Mouse (Mus musculus) cerebellum, adult (tissue): ENCODE data around the gene Caps2.
A peak's percentile ranks its signal among the peaks of the same experiment; 100 is the strongest.
"Not testable (repeated sequence)": the region's sequence is repeated elsewhere in the genome, so short reads cannot be mapped to it uniquely, and the experiment has no call there.

Source experiments
- ATAC-seq: cut with Nextera tagmentation; 2 replicates; pipeline ENCODE4 v1.9.2; 2017; ENCODE audit warnings: mild to moderate bottlenecking, moderate library complexity, mixed read lengths; ENCODE audit not compliant: insufficient number of reproducible peaks, low FRiP score, low TSS enrichment

Caps2 gene

DNA sequence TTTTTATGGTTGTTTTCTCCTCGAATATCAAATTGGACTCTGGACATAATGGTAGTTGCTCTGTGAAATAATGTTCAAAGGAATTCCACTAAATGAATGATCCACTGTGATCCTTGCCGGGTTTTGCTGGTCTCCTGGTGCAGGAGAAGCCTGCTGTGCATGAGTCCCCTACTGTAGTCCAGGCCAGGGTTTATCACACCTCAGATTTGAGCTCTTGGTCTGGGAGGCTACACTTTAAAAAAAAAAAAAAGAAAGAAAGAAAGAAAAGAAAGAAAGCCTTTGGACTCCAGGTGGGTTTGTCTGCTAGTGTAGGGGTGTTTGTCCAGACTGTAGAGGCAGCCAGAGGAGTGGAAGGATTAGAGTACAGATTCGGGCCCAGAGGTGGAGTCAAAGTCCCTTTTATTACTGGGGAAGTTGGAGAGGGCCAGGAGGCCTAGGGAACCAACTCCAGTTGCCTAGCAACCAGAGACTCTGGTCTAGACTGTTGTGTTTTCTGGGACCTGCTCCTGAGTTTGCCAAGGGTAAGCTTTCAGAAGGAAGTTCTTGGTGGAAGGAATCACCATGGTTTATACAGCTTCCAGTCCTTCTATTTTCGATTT is at the start of gene Caps2:
Gene Caps2, plus strand, starts transcription at position 454 of the 599 bp plus-strand sequence.
- ATAC-seq: no peak

DNA sequence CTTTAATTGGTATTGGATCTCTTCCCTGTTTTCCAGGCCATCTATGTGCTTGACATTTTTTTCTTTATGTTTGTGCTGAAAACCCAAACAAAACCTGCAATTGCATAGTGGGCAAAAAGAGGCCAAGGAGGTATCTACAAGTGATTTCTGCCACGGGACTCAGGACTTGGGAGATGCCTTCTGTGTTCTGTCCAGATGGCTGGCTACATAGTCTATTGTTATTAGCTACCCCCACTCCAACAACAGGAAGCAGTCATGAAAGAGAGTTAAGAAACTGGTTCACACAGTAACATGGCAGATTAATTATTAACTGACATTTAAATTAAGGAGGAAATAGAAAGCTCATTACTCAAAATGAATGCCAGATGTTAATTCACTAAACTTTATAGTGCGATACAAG is 38.3 kb upstream of the Caps2 start:
- ATAC-seq: not testable (repeated sequence)

DNA sequence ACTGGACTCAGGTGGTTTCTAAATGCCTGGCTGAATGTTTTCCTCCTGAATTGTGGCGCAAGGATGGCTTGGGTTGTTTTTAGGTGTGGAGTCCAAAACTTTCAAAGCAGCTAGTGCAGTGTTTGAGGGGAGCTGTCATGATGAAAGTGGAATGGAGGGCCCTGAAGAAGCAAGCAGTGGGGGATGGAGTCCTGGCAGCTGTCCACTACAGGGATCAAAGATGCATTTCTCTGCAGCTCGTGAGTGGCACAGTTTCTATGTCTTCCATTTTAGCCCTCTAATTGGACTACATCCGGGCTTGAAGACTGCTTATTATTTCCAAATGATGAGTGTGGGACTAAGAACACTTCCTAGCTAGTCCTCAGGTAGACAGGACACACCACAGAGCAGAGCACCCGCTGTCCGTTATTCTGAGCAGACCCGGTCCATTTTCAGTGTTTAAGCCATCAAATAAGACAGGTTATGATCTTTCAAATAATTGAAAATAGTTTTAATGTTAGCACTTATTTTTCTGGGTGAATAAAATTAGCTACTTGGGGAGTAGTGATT is 35.7 kb upstream of the Caps2 start:
- ATAC-seq: not testable (repeated sequence)

DNA sequence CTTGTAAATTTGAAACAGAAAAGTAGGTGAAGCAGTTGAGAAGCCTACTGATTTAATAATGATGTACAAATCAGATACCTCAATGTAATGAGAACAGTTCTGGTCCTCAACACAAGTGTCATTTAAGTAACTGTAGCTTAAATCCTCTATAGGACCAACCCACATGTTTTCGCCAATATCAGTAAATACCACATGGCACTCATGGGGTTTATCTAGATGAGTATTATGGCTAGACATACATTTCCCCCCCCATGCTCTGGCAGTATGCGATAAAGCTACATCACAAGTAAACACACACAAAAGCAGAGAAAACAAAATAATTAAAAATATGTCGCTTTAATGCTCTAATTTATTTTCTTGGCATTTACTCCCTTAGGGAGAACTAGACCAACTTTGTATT is 31.2 kb upstream of the Caps2 start:
- ATAC-seq: no peak

DNA sequence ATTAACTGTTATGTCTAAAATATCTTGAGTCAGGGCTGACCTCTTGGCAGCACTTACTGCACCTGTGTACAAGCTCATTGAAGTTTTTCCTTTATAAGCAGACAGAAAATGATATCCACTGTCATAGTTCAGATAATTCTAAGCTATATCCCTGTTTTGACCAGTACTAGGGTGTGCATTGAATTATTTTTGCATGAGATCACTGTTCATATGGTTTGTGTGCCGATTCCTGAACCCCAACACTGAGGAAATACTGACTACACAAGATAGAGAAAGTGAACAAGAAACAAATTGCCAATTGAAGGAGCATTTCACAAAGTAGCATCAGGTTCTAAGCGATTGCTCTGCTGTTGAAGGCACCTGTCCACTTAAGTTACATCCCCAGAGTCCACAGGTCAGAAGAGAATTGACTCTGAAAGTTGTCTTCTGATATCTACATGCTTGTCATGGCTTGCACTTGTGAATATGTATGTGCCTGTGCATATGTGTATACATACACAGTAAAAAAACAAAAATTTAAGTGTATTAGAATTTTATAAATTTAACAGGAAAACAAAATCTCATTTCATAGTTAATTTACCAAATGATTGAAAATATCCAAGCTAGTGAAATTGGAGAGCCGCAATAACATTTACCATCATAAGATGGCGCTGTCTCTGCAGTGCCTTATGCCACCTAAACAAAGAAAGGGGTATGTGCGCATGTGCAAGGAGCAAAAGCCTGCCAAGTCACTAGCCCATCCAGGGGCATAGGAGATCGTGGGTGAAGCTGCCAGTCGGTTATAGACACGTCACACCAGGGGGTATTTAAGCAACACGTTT is 25.2 kb upstream of the Caps2 start:
- ATAC-seq: no peak

DNA sequence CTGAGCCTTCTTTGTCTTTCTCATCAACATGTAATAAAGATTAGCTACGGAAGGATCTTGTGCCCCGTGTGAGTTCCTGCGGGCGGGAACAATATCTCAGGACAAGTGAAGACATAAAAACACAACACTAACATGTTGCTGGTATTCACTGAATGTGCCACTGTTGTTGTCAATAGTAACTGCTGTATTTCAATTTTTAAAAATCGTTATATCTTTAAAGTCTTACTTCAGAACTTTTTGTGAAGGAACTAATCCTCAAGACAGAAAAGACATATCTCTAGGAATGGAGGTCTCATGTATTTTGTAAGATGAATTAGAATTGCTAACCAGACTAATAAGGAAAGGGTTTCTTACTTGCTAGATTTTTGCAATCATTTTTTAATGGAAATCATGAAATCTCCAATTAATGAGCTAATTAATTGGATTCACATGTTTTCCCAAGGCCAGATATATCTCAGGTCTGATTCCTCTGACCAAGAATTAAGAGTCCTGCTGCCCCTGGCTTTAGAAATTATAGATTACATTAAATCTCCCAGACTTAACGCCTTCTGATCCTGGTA is 24.5 kb upstream of the Caps2 start:
- no peak for ATAC-seq

DNA sequence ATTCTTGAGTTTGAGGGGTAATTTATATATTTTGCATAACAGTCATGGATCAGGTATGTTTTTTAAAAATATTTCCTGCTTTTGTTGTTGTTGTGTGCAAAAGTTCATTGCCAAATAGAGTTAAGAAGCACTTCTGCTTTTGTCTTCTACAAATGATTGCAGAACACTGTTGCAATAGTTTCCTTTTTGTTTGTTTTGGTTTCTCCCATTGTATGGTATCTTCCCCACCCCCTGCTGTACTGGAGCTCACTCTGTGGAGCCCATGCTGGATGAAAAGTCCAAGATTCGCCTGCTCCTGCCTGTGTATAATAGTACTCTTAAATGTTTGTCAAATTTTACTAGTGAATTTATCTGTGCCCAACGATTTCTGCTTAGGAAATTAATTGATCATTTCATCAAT is 23.6 kb upstream of the Caps2 start:
- ATAC-seq: no peak

DNA sequence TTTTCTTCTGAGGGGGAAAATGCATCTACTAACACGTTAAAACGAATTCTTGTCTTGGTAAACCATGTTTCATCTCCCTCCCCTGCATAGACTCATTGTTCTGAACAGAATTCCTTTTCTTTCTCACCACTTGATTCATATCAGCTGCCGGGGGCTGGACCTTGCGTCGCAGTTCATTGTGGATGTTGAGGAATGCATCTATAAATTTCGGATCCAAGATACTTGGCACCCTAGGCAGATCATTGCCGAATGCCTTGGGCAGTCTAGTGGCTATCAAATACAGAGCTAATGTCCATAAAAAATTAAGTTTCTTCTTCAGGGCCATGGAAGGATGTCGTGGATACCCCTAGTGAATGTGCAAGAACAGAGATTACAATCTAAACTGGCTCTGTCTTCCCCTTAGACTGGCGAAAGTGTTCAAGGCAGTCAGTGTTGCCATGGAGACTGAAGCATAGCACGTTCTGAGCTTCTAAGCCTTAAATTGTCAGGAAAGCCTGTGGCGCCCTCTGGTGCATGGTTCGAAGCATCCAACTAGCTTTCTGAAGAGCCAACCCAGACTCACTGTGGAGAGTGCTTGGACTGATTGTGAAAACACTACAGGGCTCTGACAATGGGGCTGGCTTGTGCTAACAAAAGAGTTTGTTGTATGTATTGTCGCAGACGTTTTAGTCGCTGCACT is 3.4 kb upstream of the Caps2 start, which contains the start of gene Glipr1l3:
Gene Glipr1l3, minus strand, starts transcription at position 446 of the 679 bp plus-strand sequence.
- ATAC-seq: peak; percentile 90

DNA sequence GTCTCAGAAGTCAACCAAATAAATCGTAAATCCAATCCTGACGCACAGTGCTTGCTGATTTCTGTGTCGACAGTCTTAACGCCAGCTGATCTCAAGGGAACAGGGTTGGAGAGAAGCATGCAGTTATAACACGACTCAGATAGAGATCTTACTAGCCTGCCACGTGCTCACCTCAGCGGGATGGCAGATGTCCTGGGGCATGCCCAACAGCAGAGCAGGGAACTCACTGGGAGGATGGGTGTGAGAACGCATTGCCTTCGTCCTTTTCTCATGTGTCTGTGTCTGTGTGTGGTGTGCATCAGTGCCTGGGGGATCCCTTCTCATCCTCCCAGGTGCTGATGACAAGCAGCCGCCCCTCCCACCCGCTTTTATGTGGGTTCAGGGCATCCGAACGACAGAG is 13.6 kb downstream of the Caps2 start:
- ATAC-seq: not testable (repeated sequence)

DNA sequence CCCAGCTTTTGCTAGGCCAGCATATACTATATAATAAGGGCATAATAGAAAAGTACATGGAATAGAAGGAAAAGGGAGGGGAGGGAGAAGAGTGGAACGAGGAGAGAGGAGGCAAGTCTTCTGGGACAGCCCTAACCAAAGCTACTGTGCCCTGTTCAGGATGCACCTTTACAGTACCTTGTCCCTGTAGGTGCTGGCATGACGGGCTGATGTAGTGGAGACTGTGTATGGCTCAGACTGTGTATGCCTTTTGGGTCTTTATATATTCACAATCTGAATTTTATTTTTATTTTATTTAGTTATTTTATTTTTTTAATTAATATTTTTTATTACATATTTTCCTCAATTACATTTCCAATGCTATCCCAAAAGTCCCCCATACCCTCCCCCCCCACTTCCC is 30.5 kb downstream of the Caps2 start:
- not testable (repeated sequence) for ATAC-seq

DNA sequence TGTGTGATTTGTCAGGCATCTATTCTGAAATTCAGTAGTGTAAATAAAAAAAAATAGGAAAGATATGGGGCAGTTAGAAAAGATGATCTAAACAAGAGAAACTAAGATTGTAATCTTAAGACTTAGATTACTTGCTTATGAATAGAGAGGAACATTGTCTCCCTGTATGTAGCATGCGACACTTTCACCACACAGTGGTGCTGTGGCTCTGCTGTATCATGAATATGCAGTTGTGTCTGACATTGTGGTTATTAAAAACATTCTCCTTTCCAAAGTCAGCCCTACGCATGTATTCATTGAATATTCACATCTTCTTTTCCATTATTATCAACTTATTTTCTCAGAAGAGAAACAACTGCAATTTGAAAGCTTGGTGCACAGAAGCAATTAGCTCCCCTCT is 40.0 kb downstream of the Caps2 start:
- ATAC-seq: no peak

DNA sequence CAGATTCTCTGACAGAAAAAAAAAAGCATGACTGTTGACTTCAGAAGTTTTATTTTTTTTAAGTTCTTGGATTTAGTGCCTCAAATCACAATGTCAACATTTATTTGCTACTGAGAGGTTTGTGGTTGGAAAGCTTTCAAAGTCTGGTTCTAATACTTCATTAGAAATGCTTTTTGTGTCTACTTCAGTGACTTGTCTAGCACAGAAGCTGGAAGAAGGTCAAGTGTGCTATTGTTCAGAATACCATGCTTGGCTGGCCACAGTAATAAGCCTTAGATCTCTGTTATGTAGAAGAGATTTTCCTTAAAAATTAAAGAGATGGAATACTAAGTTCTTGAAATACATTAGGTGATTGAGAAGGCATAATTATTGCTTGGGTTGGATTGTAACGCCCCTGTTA is 63.7 kb downstream of the Caps2 start:
- ATAC-seq: no peak

DNA sequence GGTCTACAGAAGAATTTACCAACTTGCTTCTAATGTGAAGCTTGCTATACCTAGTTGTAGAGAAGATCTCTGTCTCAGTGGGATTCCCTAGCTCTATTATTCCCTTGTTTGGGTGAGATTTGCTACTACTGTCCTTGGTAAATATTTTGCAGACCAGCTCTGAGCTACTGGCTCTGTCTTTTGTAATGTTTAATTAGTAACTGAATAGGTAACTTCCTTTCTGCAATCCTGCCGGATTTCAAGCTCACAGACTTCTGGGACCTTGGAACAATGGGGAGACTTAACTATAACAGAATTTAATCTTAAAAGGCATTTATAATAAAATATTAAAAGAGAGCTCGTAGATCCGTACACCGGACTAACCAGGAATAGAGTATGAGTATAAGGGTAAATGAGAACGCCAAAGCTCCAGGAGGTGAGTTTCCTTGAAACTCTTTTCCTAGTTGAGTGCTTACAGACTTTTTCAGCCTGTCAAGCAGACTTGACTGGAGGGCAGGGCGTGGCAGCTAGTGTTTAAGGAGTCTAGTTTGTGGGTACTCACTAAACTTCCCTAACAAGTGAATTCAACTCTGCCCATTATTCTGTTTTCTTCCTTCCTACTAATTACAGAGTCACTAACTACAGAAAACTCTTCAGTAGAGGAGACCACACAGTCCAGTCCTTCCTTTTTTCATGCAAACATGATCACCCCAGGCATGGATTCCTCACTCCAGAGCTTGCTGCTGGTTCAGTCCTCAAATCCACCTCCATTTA is 65.8 kb downstream of the Caps2 start:
- ATAC-seq: not testable (repeated sequence)

DNA sequence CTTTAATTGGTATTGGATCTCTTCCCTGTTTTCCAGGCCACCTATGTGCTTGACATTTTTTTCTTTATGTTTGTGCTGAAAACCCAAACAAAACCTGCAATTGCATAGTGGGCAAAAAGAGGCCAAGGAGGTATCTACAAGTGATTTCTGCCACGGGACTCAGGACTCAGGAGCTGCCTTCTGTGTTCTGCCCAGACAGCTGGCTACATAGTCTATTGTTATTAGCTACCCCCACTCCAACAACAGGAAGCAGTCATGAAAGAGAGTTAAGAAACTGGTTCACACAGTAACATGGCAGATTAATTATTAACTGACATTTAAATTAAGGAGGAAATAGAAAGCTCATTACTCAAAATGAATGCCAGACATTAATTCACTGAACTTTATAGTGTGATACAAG is 69.3 kb downstream of the Caps2 start:
- ATAC-seq: not testable (repeated sequence)

DNA sequence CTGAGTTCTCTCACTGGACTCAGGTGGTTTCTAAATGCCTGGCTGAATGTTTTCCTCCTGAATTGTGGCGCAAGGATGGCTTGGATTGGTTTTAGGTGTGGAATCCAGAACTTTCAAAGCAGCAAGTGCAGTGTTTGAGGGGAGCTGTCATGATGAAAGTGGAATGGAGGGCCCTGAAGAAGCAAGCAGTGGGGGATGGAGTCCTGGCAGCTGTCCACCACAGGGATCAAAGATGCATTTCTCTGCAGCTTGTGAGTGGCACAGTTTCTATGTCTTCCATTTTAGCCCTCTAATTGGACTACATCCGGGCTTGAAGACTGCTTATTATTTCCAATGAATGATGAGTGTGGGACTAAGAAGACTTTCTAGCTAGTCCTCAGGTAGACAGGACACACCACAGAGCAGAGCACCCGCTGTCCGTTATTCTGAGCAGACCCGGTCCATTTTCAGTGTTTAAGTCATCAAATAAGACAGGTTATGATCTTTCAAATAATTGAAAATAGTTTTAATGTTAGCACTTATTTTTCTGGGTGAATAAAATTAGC is 72.0 kb downstream of the Caps2 start:
- not testable (repeated sequence) for ATAC-seq

DNA sequence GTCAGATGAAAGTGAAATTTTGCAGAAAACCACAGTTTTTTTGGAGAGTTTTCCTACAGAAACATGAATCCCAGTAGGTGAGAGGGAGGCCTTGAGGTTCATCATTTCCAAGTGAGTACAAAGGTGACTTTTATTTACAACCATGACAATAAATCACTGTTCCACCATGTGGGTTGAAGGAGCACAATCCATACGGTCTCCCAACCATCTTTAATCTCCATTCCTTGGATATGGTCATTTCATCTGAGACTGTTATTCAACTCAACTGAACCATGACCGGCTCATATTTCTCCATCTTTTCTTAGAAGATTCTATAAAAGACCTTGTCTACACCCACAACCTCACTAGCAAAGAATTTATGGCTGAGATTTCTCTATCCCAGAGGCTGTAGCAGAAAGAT is 84.9 kb downstream of the Caps2 start:
- no peak for ATAC-seq

DNA sequence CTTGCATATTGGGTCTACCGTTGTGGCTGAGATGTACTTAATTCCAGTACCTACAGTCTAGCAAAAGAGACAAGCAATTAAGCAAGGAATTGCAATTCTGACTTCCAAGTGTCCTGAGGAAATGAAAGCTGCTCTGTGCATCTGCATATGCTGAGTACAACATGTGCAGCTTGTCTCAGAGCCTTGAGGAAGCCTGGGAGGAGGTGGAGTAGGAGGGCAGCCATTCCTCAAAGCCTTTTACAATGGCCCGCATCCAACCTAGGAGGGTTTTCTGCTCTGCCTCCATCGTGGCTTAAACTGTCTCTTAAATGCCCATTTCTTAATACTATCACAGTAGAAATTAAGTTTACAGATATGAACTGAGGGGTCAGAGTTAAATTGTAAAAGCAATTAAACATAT is 100.0 kb downstream of the Caps2 start:
- no peak for ATAC-seq
